Mouse (Mus musculus): Measurements from ENCODE around the gene Tmcc1.
A peak's percentile ranks its signal among the peaks of the same experiment; 100 is the strongest.
"Not testable (repeated sequence)": the region's sequence is repeated elsewhere in the genome, so short reads cannot be mapped to it uniquely, and the experiment has no call there.

Gene Tmcc1

GRCm38 (mm10) chr6:116141696-116142095 is 51.6 kb downstream of the Tmcc1 start:
- DNase-seq (ENCODE audit: low spot score): no peak

- DNase-seq (ENCODE audit: low spot score): no peak
Observed at GRCm38 (mm10) chr6:116140782-116141181, 52.5 kb downstream of the Tmcc1 start.

- no peak for DNase-seq (ENCODE audit: low spot score)
Observed at GRCm38 (mm10) chr6:116139143-116139856, 54.0 kb downstream of the Tmcc1 start.

GRCm38 (mm10) chr6:116135971-116136632 is 57.2 kb downstream of the Tmcc1 start:
- DNase-seq (ENCODE audit: low spot score): peak; percentile 14

GRCm38 (mm10) chr6:116133756-116134155 is 59.5 kb downstream of the Tmcc1 start:
- DNase-seq (ENCODE audit: low spot score): no peak

- no peak for DNase-seq (ENCODE audit: low spot score)
Observed at GRCm38 (mm10) chr6:116131771-116132170, 61.5 kb downstream of the Tmcc1 start.

- DNase-seq (ENCODE audit: low spot score): peak; percentile 53
Observed at GRCm38 (mm10) chr6:116128710-116129109, 64.6 kb downstream of the Tmcc1 start.

- no peak for DNase-seq (ENCODE audit: low spot score)
Observed at GRCm38 (mm10) chr6:116127918-116128443, 65.3 kb downstream of the Tmcc1 start.

- DNase-seq (ENCODE audit: low spot score): no peak
Observed at GRCm38 (mm10) chr6:116126577-116126976, 66.7 kb downstream of the Tmcc1 start.

- DNase-seq (ENCODE audit: low spot score): no peak
Observed at GRCm38 (mm10) chr6:116122881-116123280, 70.4 kb downstream of the Tmcc1 start.

- DNase-seq (ENCODE audit: low spot score): no peak
Observed at GRCm38 (mm10) chr6:116119669-116120068, 73.6 kb downstream of the Tmcc1 start.

- DNase-seq (ENCODE audit: low spot score): not testable (repeated sequence)
Observed at GRCm38 (mm10) chr6:116116634-116117033, 76.7 kb downstream of the Tmcc1 start.

- DNase-seq (ENCODE audit: low spot score): no peak
Observed at GRCm38 (mm10) chr6:116110588-116110987, 82.7 kb downstream of the Tmcc1 start.

- no peak for DNase-seq (ENCODE audit: low spot score)
Observed at GRCm38 (mm10) chr6:116107471-116108358, 85.6 kb downstream of the Tmcc1 start.

- no peak for DNase-seq (ENCODE audit: low spot score)
Observed at GRCm38 (mm10) chr6:116106967-116107470, 86.3 kb downstream of the Tmcc1 start.

GRCm38 (mm10) chr6:116097579-116097978 is 95.7 kb downstream of the Tmcc1 start:
- no peak for DNase-seq (ENCODE audit: low spot score)

GRCm38 (mm10) chr6:116089402-116089801 is 103.9 kb downstream of the Tmcc1 start:
- no peak for DNase-seq (ENCODE audit: low spot score)

- no peak for DNase-seq (ENCODE audit: low spot score)
Observed at GRCm38 (mm10) chr6:116086036-116086435, 107.2 kb downstream of the Tmcc1 start.

- DNase-seq (ENCODE audit: low spot score): no peak
Observed at GRCm38 (mm10) chr6:116082239-116082638, 111.0 kb downstream of the Tmcc1 start.

GRCm38 (mm10) chr6:116081375-116081774 is 111.9 kb downstream of the Tmcc1 start:
- no peak for DNase-seq (ENCODE audit: low spot score)

GRCm38 (mm10) chr6:116080756-116081155 is 112.5 kb downstream of the Tmcc1 start:
- DNase-seq (ENCODE audit: low spot score): no peak

GRCm38 (mm10) chr6:116077608-116078007 is 115.7 kb downstream of the Tmcc1 start:
- DNase-seq (ENCODE audit: low spot score): no peak

Data from MN1 (cell line).